Mouse (Mus musculus) spleen, adult 12 weeks (tissue): ENCODE measurements around the gene Gm21964.

Source experiments
- DNase-seq: peaks from one replicate; pipeline ENCODE4 v3.0.0; 2022; ENCODE audit warnings: low spot score

The Gm21964 gene

DNA sequence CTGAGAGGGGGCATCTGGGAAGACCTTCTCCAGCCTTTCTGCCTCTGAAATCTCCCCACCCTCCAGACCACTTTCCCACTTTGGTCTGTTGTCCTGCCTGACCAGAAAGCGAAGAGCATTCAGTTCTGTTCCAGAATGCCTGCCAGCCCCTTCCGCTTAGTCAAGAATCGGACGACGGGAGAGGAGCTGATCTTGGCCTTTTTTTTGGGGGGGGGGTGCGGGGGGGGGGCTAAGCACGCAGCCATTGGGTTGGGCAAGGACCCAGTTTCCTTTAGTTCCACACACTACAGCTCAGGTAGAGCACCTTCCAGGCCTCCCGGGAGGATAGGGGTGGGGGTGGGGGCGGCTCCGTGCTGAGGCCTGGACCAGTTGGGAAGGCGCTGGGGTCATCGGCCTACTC, at the start of gene Gm21964:
Gene Gm21964, plus strand, starts transcription at position 301 of the 400 bp plus-strand sequence.
- DNase-seq, result no peak

DNA sequence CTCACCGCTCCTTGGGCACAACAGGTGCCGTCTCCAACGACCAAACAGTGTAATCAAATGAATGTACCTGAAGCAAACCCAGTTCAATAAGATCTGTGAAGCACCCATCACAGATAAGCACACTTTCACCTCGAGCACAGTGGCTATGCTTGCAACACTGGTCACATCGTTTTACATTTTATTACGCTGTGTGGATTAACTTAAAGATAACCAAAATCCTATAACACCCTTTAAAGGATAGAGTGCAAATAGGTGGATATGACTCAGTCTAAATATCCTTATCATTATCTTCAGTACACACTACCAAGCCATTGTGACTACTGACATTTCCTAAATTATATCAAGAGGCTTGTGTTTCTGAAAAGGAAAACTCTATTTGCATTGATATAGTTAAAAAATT, 49.8 kb upstream of the Gm21964 start:
- no peak for DNase-seq

GRCm38 (mm10) chr8:110058207-110058606, 42.8 kb upstream of the Gm21964 start:
- DNase-seq, result no peak

GRCm38 (mm10) chr8:110064161-110064560, 36.8 kb upstream of the Gm21964 start:
- no peak for DNase-seq

DNA sequence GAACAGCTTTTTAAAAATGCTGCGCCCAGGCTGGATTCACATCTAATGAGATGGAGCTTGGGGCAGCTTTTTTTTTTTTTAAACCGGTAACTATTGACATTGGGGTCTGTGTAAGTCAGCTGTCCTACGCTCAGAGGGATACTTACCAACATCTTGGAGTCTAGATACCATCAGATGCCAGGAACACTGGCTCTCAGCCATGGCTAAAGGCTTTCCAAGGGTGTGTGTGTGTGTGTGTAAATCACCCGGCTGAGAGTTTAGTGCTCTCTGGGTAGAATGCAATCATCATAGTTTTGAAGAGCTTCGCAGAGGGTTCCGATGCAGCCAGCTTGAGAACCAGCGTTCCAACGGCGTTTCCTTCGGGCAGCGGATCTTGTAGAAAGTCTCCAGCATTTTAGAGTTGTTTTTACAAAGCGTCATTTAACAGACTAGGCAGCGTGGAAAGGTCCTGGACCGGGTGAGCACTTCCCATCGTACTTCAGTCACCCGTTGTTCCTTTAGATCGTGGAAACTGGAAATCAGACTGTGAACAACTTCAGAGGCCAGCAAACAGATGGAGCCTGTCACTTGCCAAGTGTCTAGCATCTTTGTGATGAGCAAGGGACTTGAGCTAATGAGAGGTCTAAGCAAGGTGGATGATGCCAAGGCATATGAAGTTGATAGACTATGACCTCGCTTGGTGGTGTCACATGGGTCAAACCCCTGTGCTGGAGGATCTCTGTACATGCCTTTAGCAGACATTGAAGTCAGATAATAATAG, 36.2 kb upstream of the Gm21964 start:
- DNase-seq, result no peak

GRCm38 (mm10) chr8:110065676-110066075, 35.3 kb upstream of the Gm21964 start:
- DNase-seq, result no peak

DNA sequence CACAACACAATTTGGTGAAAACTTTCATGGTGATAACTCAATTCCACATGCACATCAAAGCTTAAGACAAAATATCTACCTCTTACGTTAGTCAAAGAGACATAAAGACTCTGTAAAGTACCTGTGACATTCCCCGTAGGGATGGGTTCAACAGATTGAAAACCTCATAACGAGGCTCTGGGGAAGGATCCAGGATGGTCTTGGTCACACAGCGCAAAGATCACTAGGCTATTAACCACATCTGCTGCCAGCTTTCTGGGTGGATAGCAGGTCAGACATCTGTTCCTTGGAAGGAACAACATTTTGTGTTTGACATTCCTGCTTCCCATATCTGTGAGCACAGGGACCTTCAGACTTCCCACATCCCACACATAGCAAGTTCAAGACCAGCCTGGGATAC, 31.3 kb upstream of the Gm21964 start:
- DNase-seq, result no peak

DNA sequence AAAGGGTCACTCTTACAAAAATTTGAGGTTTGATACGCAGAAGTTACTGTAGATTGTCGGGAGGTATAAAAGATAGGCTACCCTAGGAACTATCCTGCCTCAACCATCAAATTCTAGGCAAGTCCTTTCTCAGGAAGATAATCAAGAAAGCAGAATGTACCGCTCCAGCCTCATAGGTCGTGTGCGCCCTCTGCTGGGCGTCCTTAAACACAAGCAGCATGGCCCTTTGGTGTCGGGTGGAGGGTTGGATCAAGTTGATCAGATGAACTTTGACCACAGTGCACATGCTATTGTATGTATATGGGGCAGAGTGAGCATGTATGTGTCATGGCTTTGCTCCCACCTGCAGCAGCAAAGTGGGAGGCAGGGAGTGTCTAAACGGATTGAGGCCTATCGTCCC, 29.4 kb upstream of the Gm21964 start:
- no peak for DNase-seq

GRCm38 (mm10) chr8:110074496-110074895, 26.5 kb upstream of the Gm21964 start:
- no peak for DNase-seq

DNA sequence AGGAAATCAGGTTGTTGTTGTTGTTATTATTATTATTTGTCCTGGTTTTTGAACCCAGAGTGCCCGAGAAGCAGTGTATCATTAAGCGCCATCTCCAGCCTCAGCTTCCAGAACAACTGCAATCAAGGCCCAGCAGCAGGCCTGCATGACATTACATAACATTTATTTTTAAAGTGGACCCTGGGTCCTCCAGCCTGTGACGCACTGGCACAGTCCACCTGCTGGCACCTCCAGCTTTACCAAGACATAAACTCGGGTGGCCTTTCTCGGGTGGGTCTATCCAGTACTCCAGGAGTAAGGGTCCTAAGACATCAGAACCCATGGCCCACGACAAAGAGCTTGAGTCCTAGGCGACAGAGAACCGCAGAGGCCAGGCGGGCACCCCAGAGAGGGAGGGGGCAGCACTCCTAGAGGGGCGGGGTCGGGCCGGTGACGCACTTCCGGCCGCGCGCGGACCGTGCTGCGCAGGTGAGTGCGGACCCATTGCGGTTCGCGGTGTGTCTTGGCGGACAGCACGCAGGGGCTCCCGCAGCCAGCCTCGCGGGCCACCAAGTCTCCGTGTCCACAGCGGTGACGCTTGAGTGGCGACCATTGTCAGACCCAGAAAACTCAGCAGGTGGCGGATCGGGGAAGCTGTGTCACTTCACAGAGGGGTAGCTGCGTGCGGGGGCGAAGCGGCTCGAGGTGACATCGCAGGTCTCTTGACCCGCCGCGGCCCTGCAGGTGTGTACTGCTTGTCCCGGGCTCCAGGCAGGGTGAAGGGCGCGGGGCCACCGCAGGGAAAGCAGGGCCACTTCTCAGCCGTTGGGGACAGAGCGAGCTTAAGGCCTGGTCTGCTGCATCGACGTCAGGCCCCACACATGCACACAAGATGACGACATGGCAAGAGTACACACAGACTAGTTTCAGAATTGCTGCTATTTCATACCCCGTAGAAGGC, 21.5 kb upstream of the Gm21964 start, which contains the start of gene Zfp612:
Gene Zfp612, plus strand, starts transcription at position 465 of the 940 bp plus-strand sequence.
- peak; percentile 1 for DNase-seq

- DNase-seq, result no peak
These were observed 18.4 kb upstream of the Gm21964 start for GRCm38 (mm10) chr8:110082416-110083105.

DNA sequence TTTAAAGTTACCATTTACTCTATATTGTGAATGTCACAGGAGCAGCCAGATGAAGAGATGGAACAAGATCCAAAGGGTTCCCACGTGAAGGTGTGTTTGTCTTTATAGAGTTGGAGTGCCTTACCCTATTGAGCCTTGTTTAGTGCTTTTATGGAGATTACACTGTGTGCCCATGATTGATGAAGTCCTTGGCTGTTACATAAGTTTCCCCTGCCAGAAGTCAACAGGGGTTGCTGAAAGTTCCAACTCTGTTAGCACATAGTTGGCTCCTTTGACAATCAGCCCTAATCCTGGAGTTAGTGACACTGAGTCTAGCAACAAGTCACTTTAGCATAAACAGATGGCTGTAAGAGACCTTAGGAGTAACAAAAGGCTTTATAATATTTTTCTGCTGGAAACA, 9.1 kb upstream of the Gm21964 start:
- DNase-seq, result no peak

DNA sequence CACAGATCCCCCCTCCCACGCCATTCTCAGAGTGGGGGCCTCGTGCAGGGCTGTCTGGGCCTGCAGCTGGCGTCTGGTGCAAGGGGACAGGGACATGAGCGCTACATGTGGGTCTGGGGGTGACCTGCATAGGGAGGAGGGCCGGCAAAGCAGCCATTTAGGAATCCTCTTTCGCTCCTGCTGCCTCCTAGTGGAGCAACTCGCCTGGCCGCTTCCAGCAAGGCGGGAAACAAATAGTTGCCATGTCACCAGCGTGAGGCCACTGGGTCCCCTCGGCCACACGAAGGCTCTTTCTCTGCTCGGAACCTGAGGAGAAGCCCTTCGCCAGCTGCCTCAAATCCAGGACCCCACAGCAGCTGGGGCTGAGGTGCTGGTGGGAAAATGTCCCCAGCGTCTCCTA, 669 bp downstream of the Gm21964 start:
- no peak for DNase-seq

DNA sequence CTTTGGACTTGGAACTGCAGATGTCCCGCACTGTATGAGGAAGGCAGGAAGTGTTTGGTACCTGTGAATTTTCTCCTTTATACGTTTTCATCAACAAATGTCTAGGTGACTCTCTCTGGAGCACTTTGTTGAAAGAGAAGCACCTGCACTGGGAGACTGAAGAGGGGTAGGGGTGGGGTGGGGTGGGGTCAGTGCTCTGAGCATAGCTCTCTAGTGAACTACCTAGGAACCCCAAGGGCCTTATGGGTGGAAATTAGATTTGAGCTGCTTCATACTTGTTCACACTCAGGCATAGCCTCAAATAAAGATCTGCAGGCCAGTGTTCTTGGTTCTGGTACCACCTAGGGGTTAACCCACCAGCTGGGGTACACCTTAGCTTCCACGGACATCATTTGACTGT, 1.6 kb downstream of the Gm21964 start, which contains the start of gene Gm17720:
Gene Gm17720, minus strand, starts transcription at position 101 of the 400 bp plus-strand sequence.
- no peak for DNase-seq

DNA sequence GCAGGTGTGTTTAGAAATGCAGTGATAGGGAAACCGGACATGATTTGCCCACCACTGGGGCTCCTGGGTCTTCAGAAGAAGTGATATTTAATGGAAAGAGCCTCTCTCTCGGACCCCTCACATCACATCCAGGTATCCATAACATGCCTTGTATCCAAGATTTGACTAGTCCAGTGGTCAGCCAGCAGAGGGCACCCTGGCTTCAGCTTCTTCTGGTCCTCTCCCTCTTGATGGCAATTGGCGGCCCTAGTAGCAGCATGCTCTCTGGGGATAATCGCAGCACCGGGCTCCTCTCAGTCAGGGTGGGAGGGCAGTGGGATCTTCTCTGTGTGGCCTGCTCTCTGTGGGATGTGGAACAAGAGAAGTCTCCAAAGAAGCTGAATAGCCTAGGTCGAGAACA, 18.7 kb downstream of the Gm21964 start:
- no peak for DNase-seq

DNA sequence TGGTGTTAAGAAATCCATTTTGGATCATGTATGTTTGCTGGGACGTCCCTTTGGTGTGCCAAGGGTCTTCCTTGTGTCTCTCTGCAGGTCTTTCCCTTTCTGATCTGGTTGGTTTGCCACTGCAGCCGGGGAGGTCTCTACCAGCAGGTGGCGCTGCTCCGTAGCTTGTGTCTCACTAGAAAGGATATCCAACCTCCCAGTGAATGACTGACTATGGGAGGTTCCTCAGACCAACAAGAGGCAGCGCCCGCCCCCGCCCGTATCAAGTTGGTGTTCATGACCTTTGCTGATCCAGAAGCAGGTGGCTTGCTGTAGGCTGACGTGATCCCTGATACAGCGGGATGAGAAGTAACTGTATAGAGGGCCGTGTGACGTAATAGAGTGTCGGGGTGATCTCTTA, 29.5 kb downstream of the Gm21964 start:
- DNase-seq, result peak; percentile 2

DNA sequence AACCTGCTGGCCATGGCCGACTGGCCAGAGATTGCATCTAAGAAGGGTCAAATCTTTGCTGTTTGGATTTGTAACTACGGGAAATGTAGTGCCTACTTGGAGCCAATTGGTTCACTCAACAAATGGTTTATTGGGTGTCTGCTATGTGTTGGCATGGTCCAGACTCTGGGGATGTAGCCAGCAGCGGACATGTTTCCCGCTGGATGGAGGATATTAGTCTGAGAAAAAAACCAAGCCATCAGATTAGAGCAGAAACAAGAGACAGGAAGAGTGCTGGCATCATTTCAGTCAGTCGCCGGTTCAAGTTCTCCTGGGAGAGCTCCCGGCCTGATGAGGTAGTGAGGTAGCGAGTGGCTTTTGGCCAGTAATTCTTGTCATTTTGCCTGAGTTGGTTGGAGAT, 33.2 kb downstream of the Gm21964 start:
- no peak for DNase-seq

GRCm38 (mm10) chr8:110135515-110135914, 34.5 kb downstream of the Gm21964 start:
- no peak for DNase-seq

GRCm38 (mm10) chr8:110140156-110140555, 39.1 kb downstream of the Gm21964 start:
- DNase-seq, result no peak

- DNase-seq, result no peak
These were observed 39.8 kb downstream of the Gm21964 start for GRCm38 (mm10) chr8:110140770-110141169.

- DNase-seq, result no peak
These were observed 44.5 kb downstream of the Gm21964 start for GRCm38 (mm10) chr8:110145538-110145937.

DNA sequence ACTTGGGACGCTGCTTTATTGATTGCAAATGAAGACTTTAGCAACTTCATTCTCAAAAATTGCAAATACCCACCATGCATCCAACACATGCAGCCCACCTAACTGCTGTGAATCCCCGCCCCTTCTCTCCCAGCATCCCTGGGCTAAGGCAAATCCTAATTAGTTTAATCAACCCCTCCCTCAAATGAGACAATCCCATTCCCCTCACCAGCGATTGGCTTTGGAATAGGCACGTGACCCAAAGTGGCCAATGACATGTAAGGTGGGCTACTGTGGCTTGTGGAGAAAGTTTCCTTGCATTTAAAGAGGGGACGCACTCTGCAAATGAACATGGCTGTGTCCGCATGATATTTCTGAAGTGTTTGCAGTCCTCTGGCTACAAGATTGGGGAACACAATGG, 51.9 kb downstream of the Gm21964 start:
- DNase-seq, result no peak
